Mouse (Mus musculus) forelimb bud, embryonic 11.5 days (tissue): Measurements from ENCODE around the gene Iqsec3.

Source experiments
- DNase-seq: peaks from one replicate; pipeline ENCODE4 v3.0.0-alpha.2; 2012; ENCODE audit warnings: low read depth, low spot score

Gene Iqsec3

DNA sequence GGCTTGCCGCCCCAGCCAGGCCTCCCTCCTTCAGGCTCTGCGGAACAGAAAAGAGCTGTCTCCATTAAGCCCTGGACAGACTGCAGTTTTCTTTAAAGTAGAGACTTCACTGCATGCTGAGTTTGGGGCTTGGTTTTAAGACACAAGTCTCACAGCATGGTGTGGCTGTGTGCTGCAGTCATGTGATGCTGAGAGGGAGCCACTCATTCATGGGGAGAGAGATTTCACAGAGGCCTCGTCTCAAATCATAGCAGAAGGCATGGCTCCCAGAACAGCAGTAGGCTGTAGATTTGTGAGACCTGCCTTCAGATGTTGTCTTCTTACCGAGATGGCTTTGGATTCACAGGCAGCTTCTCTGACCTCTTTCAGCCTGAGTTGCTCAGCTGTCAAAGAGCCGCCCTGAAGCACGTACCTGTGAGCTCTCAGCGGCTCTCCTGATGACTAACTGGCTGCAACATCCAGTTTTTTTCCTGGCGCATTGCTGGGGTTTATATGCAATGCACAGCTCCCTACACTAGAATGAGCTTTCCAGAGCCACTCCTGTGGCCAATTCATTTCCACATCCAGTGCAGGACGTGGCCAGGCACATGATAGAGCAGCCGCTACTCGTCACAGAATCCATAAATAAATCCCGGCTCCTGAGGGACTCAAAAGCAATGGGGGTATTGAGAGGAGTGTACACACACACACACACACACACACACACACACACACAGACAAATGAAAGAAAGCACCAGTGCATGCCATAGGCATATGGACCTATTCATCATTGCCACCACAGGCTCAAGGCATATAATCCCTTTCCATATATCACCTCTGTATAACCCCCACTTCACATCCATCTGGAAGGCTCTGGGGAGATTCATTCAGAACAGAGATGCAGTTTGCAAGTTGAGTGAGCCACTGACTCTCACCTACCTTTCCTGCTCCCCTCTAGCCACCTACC is 18.7 kb downstream of the Iqsec3 start:
- no peak for DNase-seq

DNA sequence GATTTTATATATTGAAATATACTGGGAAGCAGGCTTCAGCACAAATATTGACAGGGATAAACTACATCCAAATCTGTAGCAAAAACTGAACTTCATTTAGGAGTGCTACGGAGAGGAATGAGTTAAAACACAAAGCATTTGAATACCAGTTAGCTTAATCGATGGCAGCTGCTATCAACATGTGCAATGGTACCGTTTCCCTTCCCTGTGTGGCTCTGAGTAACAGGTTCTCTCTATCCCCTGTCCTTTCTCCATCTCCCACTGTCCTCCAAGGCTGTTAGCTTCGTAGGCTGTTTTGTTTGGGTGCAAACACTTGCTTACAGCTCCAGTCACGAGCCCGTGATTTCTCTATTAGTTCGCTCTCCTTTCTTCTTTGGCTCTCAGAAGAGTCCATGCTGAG is 19.7 kb downstream of the Iqsec3 start:
- no peak for DNase-seq

DNA sequence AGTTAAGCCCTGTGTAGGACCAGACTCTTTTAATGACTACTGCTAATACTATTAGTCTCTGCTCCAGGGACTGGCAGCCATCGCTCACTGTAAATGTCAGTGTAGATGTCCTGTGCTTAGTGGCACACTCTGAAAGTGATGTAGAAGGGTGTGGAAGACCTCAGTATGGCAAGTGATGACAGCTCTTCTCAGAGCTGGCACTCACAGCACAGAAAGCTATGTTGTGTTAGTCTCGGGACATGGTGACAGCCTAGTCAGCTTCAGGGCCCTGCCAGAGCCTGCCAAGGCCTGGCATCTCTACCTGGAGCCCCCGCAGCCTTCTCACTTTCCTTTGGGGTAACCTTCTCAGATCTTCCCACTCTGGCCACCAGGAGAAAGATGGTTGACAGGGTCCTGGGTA is 21.8 kb downstream of the Iqsec3 start:
- DNase-seq = no peak

DNA sequence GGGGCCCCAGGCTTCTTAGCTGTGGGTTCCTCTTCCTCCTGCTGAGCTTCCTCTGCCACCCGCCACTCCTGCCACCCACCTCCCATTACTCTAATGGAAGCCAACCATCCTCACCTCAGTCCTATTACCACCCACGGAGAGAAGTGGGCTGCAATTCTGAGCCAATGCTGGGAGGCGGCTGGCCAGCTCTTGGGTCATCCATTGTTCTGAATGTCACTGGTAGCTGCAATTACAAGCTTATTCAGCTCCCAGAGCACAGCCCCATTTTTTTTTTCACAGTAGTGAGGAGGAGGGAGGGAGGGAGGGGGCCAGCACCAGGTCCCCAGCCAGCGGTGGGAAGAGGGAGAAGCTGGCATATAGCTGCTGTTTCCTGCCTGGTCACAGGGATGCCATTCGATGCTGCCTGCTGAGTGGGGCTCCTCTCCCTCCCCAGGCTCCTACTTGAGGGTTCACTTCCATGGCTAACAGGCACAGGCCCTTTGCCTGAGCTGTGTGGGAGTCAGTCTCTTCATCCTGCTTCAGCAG is 32.7 kb downstream of the Iqsec3 start:
- DNase-seq = no peak

DNA sequence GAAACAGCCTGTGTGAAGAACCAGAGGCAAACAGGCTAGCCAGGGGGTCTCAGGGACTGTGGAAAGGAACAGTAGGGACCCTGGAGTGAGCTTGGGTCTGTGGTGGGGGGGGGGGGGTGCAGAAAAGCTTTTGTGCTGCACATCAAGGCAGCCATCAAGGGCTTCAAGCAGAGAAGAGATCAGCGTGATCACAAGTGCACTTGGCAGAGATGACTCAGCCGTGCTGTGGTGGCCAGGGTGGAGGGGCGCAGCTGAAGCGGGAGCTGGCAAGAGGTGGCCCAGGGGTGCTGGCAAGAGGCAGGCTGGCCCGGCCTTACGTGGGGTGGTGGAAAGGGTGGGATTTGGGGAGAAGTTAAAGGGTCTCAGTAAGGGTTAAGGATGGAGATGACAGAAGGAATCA is 48.6 kb downstream of the Iqsec3 start:
- no peak for DNase-seq

DNA sequence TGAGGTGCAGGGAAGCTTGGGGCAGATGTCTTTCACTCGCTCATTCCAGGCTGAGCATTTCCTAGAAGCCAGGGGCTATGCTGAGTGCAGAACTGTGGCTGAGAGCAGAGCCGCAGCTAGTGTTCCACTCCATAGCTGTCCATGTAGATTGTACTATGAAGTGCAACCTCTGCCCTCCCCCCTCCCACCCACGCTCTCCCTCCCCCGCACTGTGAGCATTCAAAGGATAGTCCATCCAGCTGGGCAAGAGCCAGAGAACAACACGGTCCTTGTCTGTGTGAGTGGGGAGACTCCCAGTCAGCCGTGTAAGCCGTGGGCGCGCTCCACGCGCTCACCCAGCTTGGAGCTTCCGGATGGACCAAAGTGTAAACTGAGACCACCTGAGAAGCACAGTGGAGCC is 49.1 kb downstream of the Iqsec3 start:
- no peak for DNase-seq

DNA sequence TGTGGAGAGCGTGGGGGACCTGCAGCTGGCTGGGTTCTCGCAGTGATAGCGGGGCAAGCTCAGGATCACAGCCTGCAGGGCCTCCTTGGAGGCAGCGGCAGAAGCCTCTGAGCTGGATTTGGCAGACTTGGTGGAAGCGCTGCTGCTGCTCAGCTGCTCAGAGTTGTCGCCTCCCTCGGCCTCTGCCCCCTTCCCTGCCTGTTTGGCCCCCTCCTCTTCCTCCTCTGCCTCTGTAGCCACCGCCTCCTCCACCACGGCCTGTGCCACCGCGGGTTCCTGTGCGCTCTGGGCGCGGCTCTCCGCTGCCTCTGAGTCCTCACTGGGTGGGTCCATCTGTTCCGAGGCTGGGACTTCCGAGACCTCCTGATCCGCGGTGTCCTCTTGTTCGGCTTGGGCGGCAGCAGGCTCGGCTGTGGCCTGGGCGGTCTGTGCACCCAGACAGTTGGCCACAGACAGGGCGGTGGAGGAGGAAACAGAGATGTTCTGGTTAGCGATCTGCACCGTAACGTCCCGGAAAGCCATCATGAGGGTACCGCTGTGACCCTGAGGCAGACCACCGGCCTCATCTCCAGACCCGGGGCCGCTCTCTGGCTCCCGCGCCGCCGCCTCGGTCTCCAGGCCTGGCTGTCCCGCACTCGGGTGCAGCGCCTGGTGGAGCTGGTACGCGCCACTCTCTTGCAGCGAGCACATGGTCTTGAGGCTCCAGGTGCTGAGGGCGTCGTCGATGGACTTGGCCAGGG is 60.8 kb downstream of the Iqsec3 start:
- no peak for DNase-seq

DNA sequence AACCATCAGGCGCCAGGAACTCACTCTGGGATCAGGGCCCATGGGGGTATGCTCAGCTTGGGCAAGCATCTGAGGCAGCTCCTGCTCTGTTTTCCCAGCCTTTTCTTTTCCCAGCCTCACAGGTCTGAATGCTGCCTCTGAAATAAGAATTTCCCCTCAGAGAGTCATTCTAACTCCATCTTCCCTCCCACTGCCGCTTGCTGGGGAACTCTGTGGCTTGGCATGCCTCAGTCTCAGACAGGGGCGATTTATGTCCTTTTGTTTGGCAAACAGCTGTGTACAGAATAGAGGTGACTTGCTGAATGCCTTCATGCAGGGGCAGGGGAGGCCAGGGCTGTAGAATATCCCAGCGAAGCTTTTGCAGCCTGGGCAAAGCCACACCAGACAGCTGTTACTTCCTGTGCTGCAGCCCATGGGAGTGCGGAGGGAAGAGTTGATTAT is 65.9 kb downstream of the Iqsec3 start:
- DNase-seq = no peak

DNA sequence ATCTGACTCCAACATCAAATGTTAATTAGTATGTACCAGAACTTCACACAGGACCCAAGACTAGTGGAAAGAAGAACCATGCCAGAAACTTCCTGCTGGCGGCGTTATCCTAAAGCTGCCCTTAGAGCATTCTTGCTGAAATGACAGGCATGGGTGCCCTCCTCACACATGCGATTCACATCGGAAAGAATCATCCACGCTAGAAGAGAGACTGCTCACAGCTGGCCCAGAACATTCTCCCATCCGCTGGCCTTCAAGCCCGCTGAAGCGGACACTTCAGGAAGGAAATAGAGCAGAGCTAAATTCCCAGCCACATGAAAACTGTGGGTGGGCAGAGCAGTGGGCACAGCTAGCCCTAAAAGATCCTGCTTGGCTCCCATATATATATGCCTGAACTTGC is 68.2 kb downstream of the Iqsec3 start:
- no peak for DNase-seq

DNA sequence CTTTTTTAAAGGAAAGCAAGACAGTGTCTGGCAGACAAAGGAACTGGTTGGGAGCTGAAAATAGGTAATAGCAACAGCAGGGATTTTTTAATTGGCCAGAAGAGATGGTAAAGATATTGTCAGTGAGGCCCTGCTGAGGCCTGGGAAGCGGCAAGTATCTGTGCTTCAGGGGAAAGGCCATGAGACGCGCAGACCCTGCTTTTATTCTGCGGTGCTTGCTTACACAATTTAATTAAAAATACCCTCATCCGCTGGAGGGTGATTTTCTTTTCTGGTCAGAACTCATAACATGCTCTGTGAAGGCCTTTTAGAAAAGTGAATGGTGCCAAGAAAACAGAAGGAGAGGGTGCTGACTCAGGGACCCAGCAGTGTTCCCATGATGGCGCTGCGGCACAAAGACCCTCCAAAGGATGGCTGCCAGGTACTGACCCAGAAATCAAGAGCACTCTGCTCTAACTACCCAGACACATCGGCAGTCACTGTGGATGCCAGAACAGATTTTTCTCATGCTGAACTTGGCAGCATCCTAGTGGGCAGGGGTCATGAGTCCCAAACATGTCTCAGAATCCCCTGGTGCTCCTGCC is 70.7 kb downstream of the Iqsec3 start:
- DNase-seq = no peak

DNA sequence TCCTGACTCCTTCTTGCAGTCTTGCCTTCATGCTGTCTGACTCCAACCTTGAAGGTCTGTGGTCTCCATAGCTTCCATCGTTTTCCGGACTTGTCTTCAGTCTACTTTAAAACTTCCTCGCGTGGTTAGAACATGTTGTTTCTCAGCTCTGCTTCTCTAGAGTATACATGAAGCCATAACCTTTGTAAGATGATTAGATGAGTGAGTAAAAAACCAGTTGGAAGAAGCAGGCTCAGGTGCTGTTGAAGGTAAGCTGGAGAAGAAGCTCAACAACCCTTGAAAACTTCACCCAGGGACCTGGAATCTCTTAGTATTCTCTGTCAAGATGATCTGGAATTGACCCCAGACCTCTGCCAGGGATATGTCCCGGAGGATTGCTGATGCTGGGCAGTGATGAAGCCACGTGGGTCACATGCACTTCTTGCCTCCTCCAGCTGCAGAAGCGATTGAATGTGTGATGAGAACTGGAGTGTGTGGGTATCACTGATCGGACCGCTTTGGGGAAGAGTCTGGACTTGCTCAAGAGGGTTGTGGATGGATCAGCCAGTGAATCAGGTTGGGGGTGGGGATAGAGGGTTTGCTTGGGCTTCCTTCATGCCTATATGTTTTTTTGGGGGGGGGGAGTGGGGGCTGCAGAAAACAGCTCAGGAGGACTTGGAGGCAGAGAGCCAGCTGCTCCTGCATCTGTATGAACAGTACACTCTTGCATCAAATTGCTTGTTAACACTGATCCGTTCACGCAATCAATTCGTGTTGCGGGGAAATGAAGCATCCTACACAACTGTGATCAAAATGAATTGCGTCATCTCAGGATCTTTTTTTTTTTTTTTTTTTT is 71.4 kb downstream of the Iqsec3 start:
- DNase-seq = no peak

DNA sequence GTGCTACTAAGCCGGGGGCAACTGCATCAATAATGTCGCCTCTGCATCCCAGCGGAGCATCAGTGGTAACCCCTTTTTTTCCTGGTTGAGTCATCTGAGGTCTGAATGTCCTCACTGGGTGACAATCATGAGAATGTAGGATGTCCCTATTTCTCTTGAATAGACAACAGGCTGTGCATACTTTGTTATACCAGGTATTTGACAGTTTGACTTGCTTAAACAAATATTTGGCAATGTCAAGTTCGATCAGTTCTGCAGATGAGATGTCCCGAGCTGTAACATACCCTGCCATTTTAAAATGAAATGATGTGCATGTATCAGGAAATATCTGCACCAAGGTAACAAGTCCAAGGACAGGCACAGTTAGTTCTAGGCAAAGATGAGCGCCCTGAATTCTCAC is 72.3 kb downstream of the Iqsec3 start:
- no peak for DNase-seq

DNA sequence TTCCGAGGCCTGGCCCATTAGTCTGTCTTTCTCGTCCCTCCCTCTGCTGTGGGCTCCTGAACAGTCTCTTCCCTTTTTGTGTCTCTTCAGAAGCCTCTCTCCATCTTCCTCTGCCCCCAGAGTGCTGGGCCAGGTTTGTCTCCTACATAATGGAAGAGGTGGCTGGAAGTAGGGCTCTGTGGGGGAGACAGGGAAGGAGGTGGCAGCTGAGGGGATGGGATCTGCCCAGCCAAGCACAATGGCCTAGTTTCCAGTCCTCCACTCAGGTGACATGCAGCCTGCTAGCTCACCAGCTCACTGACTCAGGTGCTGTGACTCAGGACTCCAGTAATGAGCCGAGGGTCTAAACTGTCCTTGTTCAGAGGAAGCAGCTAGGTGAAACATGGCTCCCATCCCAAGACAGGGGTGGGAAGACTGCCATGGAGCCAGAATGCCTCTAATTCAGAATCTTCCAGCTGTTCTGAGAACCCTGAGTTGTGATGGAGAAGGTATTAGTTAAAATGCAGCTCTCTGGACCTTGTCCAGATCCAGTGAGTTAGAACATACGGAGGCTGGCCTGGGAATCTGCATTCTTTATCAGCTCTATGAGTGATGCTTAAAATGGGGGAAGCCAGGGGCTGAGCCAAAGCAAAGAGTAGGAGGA is 80.7 kb downstream of the Iqsec3 start:
- no peak for DNase-seq

DNA sequence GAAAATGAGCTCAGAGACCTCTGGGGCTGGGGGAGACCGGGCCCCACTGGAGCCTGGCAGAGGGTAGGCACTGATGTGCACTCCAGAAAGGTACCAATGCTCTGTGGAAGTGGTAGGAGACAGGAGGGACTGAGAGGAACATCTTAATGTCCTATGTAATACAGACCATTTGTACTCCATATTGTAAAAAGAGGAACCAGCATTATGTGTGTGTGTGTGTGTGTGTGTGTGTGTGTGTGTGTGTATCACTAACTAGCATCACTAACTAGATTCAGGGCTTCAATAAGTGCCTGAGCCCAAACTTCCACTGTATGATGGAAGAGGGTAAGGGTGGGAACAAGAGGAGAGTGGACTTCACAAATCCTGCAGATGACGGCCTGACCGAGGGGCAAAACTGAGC is 88.1 kb downstream of the Iqsec3 start:
- no peak for DNase-seq

DNA sequence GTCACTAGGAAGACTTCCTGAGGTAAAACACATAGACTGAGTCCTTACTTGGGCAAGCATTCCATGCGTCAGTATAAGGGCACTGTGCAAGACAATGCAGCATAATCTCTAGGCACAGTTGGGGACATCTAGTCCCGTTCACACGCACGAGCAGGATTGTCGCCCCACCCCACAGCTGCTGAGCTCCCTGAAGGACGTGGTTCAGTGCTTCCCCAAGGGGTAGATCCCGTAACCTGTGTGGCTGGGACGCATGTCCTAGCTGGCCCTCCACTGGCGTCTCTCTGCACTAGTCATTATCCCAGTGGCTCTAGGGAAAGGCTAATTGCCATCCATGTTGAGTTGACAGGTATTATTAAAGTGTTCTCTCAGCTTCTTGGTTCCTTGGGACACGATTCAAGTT is 91.4 kb downstream of the Iqsec3 start:
- DNase-seq = no peak

DNA sequence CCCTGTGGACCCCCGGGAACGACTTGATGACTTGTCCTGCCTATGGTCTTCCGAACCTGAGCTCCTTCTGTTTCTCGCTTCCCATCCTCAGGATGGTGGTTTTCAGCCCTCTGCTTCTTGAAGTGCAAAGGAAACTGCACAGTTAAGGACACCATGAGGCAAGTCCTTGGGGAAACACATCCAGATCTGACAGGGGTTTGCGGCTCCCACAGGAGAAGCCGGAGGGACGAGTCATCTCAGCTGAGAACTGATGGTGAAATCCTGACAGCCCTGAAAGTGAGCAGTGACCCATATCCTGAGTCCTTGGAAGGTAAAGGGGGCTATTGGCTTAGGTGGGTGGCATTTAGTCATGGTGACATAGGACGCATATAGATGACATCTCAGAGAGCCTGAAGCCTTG is 92.9 kb downstream of the Iqsec3 start:
- DNase-seq = no peak

DNA sequence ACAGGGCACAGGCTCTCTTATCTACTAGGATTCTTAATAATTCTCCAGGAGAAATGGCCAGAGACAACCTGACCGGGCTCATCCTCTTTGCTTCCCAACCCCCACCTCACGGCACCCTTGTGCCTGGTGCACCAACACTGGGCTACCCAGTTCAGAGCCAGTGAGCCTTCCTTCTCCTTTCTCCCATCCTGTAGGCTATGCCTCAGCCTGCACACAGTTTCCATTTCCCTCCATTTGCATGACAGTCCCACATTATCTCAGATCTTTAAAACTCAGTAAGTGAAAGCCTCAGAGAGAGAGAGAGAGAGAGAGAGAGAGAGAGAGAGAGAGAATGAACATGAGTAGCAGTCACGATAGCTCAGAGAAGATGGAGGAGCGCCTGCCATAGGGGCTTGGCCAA is 95.2 kb downstream of the Iqsec3 start:
- no peak for DNase-seq

DNA sequence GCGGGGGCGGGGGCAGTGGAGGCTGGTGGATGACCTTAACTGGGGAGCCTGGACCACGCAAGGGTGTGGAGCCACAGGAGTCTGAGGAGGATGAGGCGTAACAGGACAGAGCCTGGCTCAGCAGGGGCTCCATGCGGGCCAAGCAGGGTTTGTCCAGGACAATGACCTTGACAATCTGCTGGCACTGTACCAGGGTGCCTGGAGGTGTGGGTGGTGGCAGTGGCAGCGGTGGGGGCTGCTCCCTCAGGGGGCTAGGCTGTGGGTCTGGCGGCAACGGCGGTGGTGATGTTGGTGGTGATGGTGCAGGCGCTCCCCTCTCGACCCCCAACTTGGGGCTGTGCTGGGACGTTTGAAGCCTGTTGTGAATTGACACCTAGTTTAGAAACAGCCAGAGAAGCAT is 97.3 kb downstream of the Iqsec3 start:
- no peak for DNase-seq

DNA sequence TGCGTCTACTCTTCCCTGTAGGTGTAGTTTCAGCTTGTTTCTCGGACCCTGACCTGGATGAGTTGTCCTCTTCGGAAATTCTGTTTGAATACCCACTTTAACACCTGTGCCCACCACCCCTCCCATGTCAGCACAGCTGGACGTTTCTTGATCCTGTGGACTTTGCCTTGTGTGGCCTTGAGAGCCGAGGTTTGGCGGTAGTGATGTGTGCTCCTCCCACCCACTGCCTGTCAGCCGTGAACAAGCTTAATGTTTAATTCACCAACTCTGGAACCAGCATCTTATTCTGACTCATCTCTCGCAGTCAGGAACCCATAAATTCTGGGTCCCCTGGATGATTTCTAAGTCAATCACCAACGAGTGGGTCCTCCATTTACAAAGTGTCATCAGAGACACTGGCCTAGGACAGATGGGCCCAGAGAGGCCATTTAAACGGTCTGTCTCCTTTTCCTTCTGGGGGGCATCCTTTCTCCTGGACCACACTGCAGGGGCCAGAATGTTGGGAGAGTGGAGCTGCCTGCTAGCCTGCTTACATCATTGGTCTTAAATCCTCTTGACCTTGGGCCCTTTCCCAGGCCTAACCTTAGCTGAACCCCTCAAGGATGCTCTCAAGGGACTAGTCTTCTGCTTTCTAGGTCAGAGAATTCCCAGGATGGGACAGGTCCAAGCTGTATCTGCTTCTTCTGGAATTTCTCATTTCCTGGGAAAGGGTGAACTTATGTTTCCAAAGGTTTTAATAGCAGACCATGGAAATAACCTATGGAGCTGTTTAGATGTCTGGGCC is 102.1 kb downstream of the Iqsec3 start:
- DNase-seq = no peak

DNA sequence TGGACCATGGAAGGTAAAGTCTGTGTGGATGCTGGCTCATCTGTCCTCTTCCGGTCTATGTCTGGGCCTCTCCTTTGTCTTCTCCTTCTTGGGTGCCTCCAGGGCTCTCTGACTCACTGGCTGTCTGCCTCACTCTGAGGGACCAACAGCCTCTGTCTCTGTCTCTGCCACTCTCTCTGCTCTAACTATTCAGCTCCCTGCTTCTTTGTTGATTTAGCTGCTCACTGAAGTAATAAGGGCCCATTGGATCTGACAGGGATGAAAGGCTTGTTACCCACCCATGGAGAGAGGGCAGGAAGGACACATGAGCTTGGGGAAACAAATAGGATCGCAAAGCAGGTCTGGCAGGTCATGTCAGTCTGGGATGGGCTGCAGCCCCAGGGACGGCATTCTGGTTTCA is 106.4 kb downstream of the Iqsec3 start:
- DNase-seq = no peak
